Mouse (Mus musculus) heart, postnatal 0 days (tissue): Measurements from ENCODE around the gene Slc36a3.

Experiments used
- CTCF ChIP-seq: IDR thresholded peaks from 2 replicates; pipeline ENCODE4 v1.5.1; 2016; ENCODE audit warnings: antibody characterized with exemption, control low read depth, low read depth
- EP300 ChIP-seq: IDR thresholded peaks from 2 replicates; pipeline ENCODE4 v1.6.1; 2016; ENCODE audit warnings: antibody characterized with exemption, low read depth

DNA sequence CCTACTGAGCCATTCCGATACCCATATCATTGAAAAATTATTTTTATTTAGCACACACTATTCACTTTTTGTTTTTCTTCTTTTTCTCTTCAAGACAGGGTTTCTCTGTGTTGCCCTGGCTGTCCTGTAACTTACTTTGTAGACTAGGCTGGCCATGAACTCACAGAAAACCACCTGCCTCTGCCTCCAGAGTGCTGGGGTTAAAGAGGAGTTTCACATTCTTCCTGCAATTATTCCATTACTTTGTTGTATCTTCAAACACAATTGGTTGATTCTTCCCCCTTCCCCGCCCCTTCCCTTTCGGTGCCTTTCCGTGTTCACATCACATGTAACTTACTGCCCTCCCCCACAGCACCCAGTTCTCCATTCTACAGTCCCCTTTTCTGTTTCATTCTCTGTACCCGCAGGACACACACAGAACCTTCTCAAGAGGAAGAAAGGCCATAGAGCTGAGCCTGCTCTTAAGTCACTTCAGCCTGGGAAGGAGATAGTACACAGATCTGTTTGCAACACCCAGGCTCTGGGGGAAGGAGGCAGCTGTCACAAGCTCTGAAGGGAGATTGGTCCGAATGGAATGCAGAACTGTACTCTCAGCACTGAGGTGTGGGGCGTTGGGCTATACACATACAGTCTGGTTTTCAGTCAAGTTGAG is 38.2 kb downstream of the Slc36a3 start:
- TF ChIP-seq CTCF, result no peak
- TF ChIP-seq EP300, result no peak
